Mouse (Mus musculus) MEL (cell line): ENCODE measurements at regions not wholly inside any gene's neighbourhood (a gene's known extent, or its start where the extent isn't known, plus 50 kb on each side); places are given as distances from the start of the nearest gene placed in this dataset.

Experiments
- DNase-seq: peaks from one replicate; pipeline ENCODE4 v3.0.0; 2011; ENCODE audit warnings: low read depth, low spot score
- H3K27ac ChIP-seq: 2 replicates; pipeline ENCODE4 v1.5.1; 2012; ENCODE audit warnings: low read depth, mild to moderate bottlenecking, control low read depth, low read length, moderate library complexity; ENCODE audit not compliant: control insufficient read depth
- H3K27me3 ChIP-seq, 2 experiments: fragments of 150-350 bp in 1 of 2; sonication (generic) in 1 of 2; 2 replicates each; pipeline ENCODE4 v1.6.1; 2012; ENCODE audit warnings: low read length in 2 of 2, mild to moderate bottlenecking in 2 of 2, improper control_type of control experiment in 1 of 2, moderate library complexity in 1 of 2; ENCODE audit not compliant: insufficient read depth in 2 of 2, control insufficient read depth in 1 of 2
- H3K36me3 ChIP-seq, 2 experiments: 2 replicates each; pipeline ENCODE4 v1.6.1; 2012 to 2014; ENCODE audit warnings: low read length in 2 of 2, improper control_type of control experiment in 1 of 2, inconsistent platforms in 1 of 2, mild to moderate bottlenecking in 1 of 2; ENCODE audit not compliant: insufficient read depth in 2 of 2, control insufficient read depth in 1 of 2
- H3K4me1 ChIP-seq, 2 experiments: fragments of 150-350 bp in 1 of 2; sonication (generic) in 1 of 2; 2 replicates each; pipeline ENCODE4 v1.6.1; 2012; ENCODE audit warnings: low read length in 2 of 2, improper control_type of control experiment in 1 of 2, mild to moderate bottlenecking in 1 of 2; ENCODE audit not compliant: insufficient read depth in 2 of 2, control insufficient read depth in 1 of 2
- H3K4me3 ChIP-seq, 2 experiments: fragments of 150-350 bp in 1 of 2; sonication (generic) in 1 of 2; 2 replicates each; pipeline ENCODE4 v1.5.1; 2012; ENCODE audit warnings: low read depth in 2 of 2, low read length in 2 of 2, mild to moderate bottlenecking in 2 of 2, moderate library complexity in 2 of 2, control low read depth in 1 of 2, improper control_type of control experiment in 1 of 2; ENCODE audit not compliant: control insufficient read depth in 1 of 2, insufficient read depth in 1 of 2
- H3K79me2 ChIP-seq: 2 replicates; pipeline ENCODE4 v1.6.1; 2012; ENCODE audit warnings: mild to moderate bottlenecking, low read length, moderate library complexity; ENCODE audit not compliant: control insufficient read depth, poor library complexity, insufficient read depth
- H3K9ac ChIP-seq: 2 replicates; pipeline ENCODE4 v1.6.1; 2012; ENCODE audit warnings: low read depth, mild to moderate bottlenecking, control low read depth, low read length, moderate library complexity; ENCODE audit not compliant: control insufficient read depth, poor library complexity, severe bottlenecking
- H3K9me3 ChIP-seq: fragments of 150-350 bp; sonication (generic); replicated peaks from 2 replicates; pipeline ENCODE4 v1.6.1; 2012; ENCODE audit warnings: mild to moderate bottlenecking, low read length, improper control_type of control experiment, moderate library complexity; ENCODE audit not compliant: insufficient read depth
- CTCF ChIP-seq, 3 experiments: IDR thresholded peaks in 2 of 3; conservative IDR thresholded peaks in 1 of 3; 2 replicates each; pipeline ENCODE4 v1.5.1; 2011 to 2012; ENCODE audit warnings: low read length in 3 of 3, low read depth in 2 of 3, mild to moderate bottlenecking in 2 of 3, improper control_type of control experiment in 1 of 3, inconsistent platforms in 1 of 3, mixed read lengths in 1 of 3, moderate library complexity in 1 of 3; ENCODE audit not compliant: control insufficient read depth in 1 of 3, insufficient read depth in 1 of 3, poor library complexity in 1 of 3, severe bottlenecking in 1 of 3
- ELF1 ChIP-seq: IDR thresholded peaks from 2 replicates; pipeline ENCODE4 v1.6.1; 2014; ENCODE audit warnings: low read depth, mild to moderate bottlenecking, inconsistent platforms, low read length, improper control_type of control experiment, moderate library complexity
- EP300 ChIP-seq, 2 experiments: IDR thresholded peaks; 2 replicates each; pipeline ENCODE4 v1.6.1; 2011; ENCODE audit warnings: improper control_type of control experiment in 2 of 2, low read length in 2 of 2, low read depth in 1 of 2, mild to moderate bottlenecking in 1 of 2
- GATA1 ChIP-seq: IDR thresholded peaks from 2 replicates; pipeline ENCODE4 v1.6.1; 2011; ENCODE audit warnings: low read depth, low read length, improper control_type of control experiment
- MAFK ChIP-seq: IDR thresholded peaks from 2 replicates; pipeline ENCODE4 v1.6.1; 2011; ENCODE audit warnings: low read depth, mild to moderate bottlenecking, low read length, improper control_type of control experiment, borderline replicate concordance
- MAX ChIP-seq: IDR thresholded peaks from 2 replicates; pipeline ENCODE4 v1.6.1; 2011; ENCODE audit warnings: low read length, improper control_type of control experiment
- MAZ ChIP-seq: IDR thresholded peaks from 2 replicates; pipeline ENCODE4 v1.6.1; 2012; ENCODE audit warnings: low read depth, mild to moderate bottlenecking, inconsistent platforms, low read length, improper control_type of control experiment
- MEF2A ChIP-seq: IDR thresholded peaks from 2 replicates; pipeline ENCODE4 v1.6.1; 2014; ENCODE audit warnings: low read depth, mild to moderate bottlenecking, inconsistent platforms, low read length, improper control_type of control experiment; ENCODE audit not compliant: poor library complexity, insufficient replicate concordance, severe bottlenecking; ENCODE audit errors: extremely low read depth
- MXI1 ChIP-seq: IDR thresholded peaks from 2 replicates; pipeline ENCODE4 v1.6.1; 2011; ENCODE audit warnings: mild to moderate bottlenecking, low read depth, low read length, improper control_type of control experiment
- MYB ChIP-seq: IDR thresholded peaks from 2 replicates; pipeline ENCODE4 v1.6.1; 2011; ENCODE audit warnings: mild to moderate bottlenecking, low read depth, low read length, improper control_type of control experiment
- MYC ChIP-seq: IDR thresholded peaks from 2 replicates; pipeline ENCODE4 v1.6.1; 2011; ENCODE audit warnings: low read depth, mild to moderate bottlenecking, low read length, improper control_type of control experiment, moderate library complexity
- NRF1 ChIP-seq: IDR thresholded peaks from 2 replicates; pipeline ENCODE4 v1.6.1; 2014; ENCODE audit warnings: low read depth, mild to moderate bottlenecking, inconsistent platforms, low read length, improper control_type of control experiment, moderate library complexity; ENCODE audit not compliant: poor library complexity, insufficient read depth, severe bottlenecking
- POLR2AphosphoS2 ChIP-seq: IDR thresholded peaks from 2 replicates; pipeline ENCODE4 v1.6.1; 2011; ENCODE audit warnings: low read length, improper control_type of control experiment
- TCF12 ChIP-seq: IDR thresholded peaks from 2 replicates; pipeline ENCODE4 v1.6.1; 2014; ENCODE audit warnings: low read depth, mild to moderate bottlenecking, inconsistent platforms, low read length, improper control_type of control experiment, moderate library complexity
- UBTF ChIP-seq: IDR thresholded peaks from 2 replicates; pipeline ENCODE4 v1.6.1; 2012; ENCODE audit warnings: low read depth, mild to moderate bottlenecking, inconsistent platforms, low read length, improper control_type of control experiment, moderate library complexity, borderline replicate concordance; ENCODE audit not compliant: insufficient read depth
- USF1 ChIP-seq: IDR thresholded peaks from 2 replicates; pipeline ENCODE4 v1.6.1; 2014; ENCODE audit warnings: low read depth, mild to moderate bottlenecking, inconsistent platforms, low read length, improper control_type of control experiment, moderate library complexity
- ZC3H11A ChIP-seq: IDR thresholded peaks from 2 replicates; pipeline ENCODE4 v1.6.1; 2012; ENCODE audit warnings: low read depth, mild to moderate bottlenecking, inconsistent platforms, low read length, improper control_type of control experiment
- ZNF384 ChIP-seq: IDR thresholded peaks from 2 replicates; pipeline ENCODE4 v1.6.1; 2012; ENCODE audit warnings: low read depth, mild to moderate bottlenecking, inconsistent platforms, low read length, improper control_type of control experiment

DNA sequence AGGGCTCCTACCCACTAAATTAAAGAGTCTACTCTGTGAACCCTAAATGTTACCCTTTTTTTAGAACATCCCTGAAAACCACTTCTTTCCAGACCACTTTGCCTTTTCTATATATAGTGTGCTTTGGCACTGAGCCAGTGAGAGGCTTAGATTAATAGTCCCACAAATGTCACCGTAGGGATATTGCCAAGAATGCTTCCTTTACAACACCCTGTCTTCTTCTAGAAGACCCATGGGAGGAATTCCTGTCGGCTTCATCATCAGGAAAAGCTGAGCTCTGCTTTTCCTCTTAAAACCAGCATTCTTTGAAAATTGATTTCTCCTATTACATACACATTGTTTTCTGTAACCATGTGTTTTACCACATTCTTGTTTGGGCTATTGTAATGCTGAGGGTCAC, 768.1 kb downstream of the Gm9195 start:
- no peak for DNase-seq
- TF ChIP-seq CTCF (IDR thresholded peaks at IDR 0.05 in 2 of 3, conservative IDR thresholded peaks at IDR 0.05 in 1 of 3; ENCODE audit: control insufficient read depth in 1 of 3, insufficient read depth in 1 of 3, low read depth in 2 of 3, low read length in 3 of 3, poor library complexity in 1 of 3, severe bottlenecking in 1 of 3) (no peak), MAFK (no peak), MAX (no peak), MXI1 (no peak)
- no peaks in the 10 kb centered on the region for H3K9me3 ChIP-seq
- H3K27ac ChIP-seq, result no peak overlapping the region
- H3K36me3 ChIP-seq, result no peaks in the 10 kb centered on the region
- H3K79me2 ChIP-seq, result no peaks in the 10 kb centered on the region
- no peaks in the 10 kb centered on the region for H3K4me1 ChIP-seq
- H3K4me3 ChIP-seq, result no peak overlapping the region
- H3K27me3 ChIP-seq, result no peaks in the 10 kb centered on the region
- no peak overlapping the region for H3K9ac ChIP-seq

- H3K9ac ChIP-seq, result no peak overlapping the region
- TF ChIP-seq MEF2A, result no peak
- TF ChIP-seq NRF1, result no peak
- no peak overlapping the region for H3K4me3 ChIP-seq
- no peaks in the 10 kb centered on the region for H3K27me3 ChIP-seq
- no peaks in the 10 kb centered on the region for H3K4me1 ChIP-seq
- H3K27ac ChIP-seq, result no peak overlapping the region
- H3K36me3 ChIP-seq, result no peaks in the 10 kb centered on the region
- DNase-seq, result no peak
- H3K9me3 ChIP-seq, result no peaks in the 10 kb centered on the region
- H3K79me2 ChIP-seq, result no peaks in the 10 kb centered on the region
Observed at GRCm38 (mm10) chr14:71709528-71710289, 781.9 kb downstream of the Gm9195 start.

- TF ChIP-seq GATA1 (no peak), MEF2A (no peak), ZC3H11A (no peak), ZNF384 (no peak), CTCF (IDR thresholded peaks at IDR 0.05 in 2 of 3, conservative IDR thresholded peaks at IDR 0.05 in 1 of 3; ENCODE audit: control insufficient read depth in 1 of 3, insufficient read depth in 1 of 3, low read depth in 2 of 3, low read length in 3 of 3, poor library complexity in 1 of 3, severe bottlenecking in 1 of 3) (no peak), POLR2AphosphoS2 (no peak), TCF12 (no peak), MAZ (no peak), MYC (no peak), NRF1 (no peak), ELF1 (no peak), USF1 (no peak), MYB (no peak), EP300 (IDR thresholded peaks at IDR 0.05; ENCODE audit: low read depth in 1 of 2, low read length in 2 of 2) (no peak), UBTF (no peak)
- H3K79me2 ChIP-seq, result no peaks in the 10 kb centered on the region
- no peak for DNase-seq
Observed at GRCm38 (mm10) chr14:71692752-71693437, 798.7 kb downstream of the Gm9195 start.

More at GRCm38 (mm10) chr14:71692752-71693437, 798.7 kb downstream of the Gm9195 start:
- Histone ChIP-seq H3K27me3 (no peaks in the 10 kb centered on the region), H3K9me3 (no peaks in the 10 kb centered on the region), H3K27ac (no peak overlapping the region), H3K4me3 (no peak overlapping the region), H3K4me1 (no peaks in the 10 kb centered on the region), H3K9ac (no peak overlapping the region), H3K36me3 (no peaks in the 10 kb centered on the region)
